Mouse (Mus musculus) kidney, adult 2 months (tissue): ENCODE results near the gene S1pr3.

Experiments
- CTCF ChIP-seq: fragments of 200-500 bp; conservative IDR thresholded peaks from 2 replicates; pipeline ENCODE4 v1.5.1; 2011; ENCODE audit warnings: low read depth, mild to moderate bottlenecking, control low read depth, low read length, moderate library complexity, mixed read lengths; ENCODE audit not compliant: insufficient read depth, insufficient read length
- POLR2A ChIP-seq: fragments of 200-500 bp; IDR thresholded peaks from one replicate; pipeline ENCODE4 v1.6.1; 2011; ENCODE audit warnings: low read depth, low read length, control low read depth

DNA sequence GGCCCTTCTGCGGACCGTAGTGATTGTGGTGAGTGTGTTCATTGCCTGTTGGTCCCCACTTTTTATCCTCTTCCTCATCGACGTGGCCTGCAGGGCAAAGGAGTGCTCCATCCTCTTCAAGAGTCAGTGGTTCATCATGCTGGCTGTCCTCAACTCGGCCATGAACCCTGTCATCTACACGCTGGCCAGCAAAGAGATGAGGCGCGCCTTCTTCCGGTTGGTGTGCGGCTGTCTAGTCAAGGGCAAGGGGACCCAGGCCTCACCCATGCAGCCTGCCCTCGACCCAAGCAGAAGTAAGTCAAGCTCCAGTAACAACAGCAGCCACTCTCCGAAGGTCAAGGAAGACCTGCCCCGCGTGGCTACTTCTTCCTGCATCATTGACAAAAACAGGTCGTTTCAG lies 11.1 kb downstream of the S1pr3 start:
- TF ChIP-seq POLR2A (no peak), CTCF (no peak)
